Mouse (Mus musculus): ENCODE results near the gene Agap3. TPM values are rescaled to one million over a fixed set of nuclear protein-coding genes. Genes with fewer than 3 reads are reported as not detected.

Gene Agap3
- total RNA-seq, 2 experiments from 2014 or later, result 74.3 to 84.7 TPM

GRCm38 (mm10) chr5:24474025-24474722 is 22.2 kb downstream of the Agap3 start:
- DNase-seq (ENCODE audit: low spot score), result no peak

- DNase-seq (ENCODE audit: low spot score), result no peak
These were observed 22.8 kb downstream of the Agap3 start for GRCm38 (mm10) chr5:24474723-24475261.

- DNase-seq (ENCODE audit: low spot score), result no peak
These were observed 23.7 kb downstream of the Agap3 start for GRCm38 (mm10) chr5:24475476-24476241.

- no peak for DNase-seq (ENCODE audit: low spot score)
These were observed 25.9 kb downstream of the Agap3 start for GRCm38 (mm10) chr5:24477909-24478308.

- peak; percentile 45 for DNase-seq (ENCODE audit: low spot score)
These were observed 29.7 kb downstream of the Agap3 start for GRCm38 (mm10) chr5:24481647-24482046.

- DNase-seq (ENCODE audit: low spot score), result no peak
These were observed 30.5 kb downstream of the Agap3 start for GRCm38 (mm10) chr5:24482247-24483079.

GRCm38 (mm10) chr5:24483326-24483725 is 31.3 kb downstream of the Agap3 start:
- peak; percentile 57 for DNase-seq (ENCODE audit: low spot score)

GRCm38 (mm10) chr5:24484963-24485362 is 33.0 kb downstream of the Agap3 start:
- no peak for DNase-seq (ENCODE audit: low spot score)

- DNase-seq (ENCODE audit: low spot score), result peak; percentile 89
These were observed 34.1 kb downstream of the Agap3 start for GRCm38 (mm10) chr5:24486097-24486496.

GRCm38 (mm10) chr5:24486738-24487137 is 34.8 kb downstream of the Agap3 start:
- DNase-seq (ENCODE audit: low spot score), result no peak

- DNase-seq (ENCODE audit: low spot score), result no peak
These were observed 38.5 kb downstream of the Agap3 start for GRCm38 (mm10) chr5:24490413-24490920.

GRCm38 (mm10) chr5:24492546-24493285 is 40.7 kb downstream of the Agap3 start:
- DNase-seq (ENCODE audit: low spot score), result no peak

GRCm38 (mm10) chr5:24495019-24495418 is 43.0 kb downstream of the Agap3 start:
- DNase-seq (ENCODE audit: low spot score), result no peak

- no peak for DNase-seq (ENCODE audit: low spot score)
These were observed 44.8 kb downstream of the Agap3 start for GRCm38 (mm10) chr5:24496756-24497155.

GRCm38 (mm10) chr5:24497526-24497925 is 45.5 kb downstream of the Agap3 start:
- DNase-seq (ENCODE audit: low spot score), result no peak

GRCm38 (mm10) chr5:24499113-24499512 is 47.1 kb downstream of the Agap3 start:
- no peak for DNase-seq (ENCODE audit: low spot score)

- DNase-seq (ENCODE audit: low spot score), result no peak
These were observed 48.9 kb downstream of the Agap3 start for GRCm38 (mm10) chr5:24500851-24501250.

GRCm38 (mm10) chr5:24502786-24503185 is 50.8 kb downstream of the Agap3 start:
- DNase-seq (ENCODE audit: low spot score), result no peak

GRCm38 (mm10) chr5:24505513-24505912 is 53.5 kb downstream of the Agap3 start:
- no peak for DNase-seq (ENCODE audit: low spot score)

- no peak for DNase-seq (ENCODE audit: low spot score)
These were observed 56.4 kb downstream of the Agap3 start for GRCm38 (mm10) chr5:24508406-24508805.

GRCm38 (mm10) chr5:24510635-24511034 is 58.7 kb downstream of the Agap3 start:
- DNase-seq (ENCODE audit: low spot score), result peak; percentile 70
